Mouse (Mus musculus) embryonic facial prominence, embryonic 11.5 days (tissue): ENCODE measurements at regions not wholly inside any gene's neighbourhood (a gene's known extent, or its start where the extent isn't known, plus 50 kb on each side); places are given as distances from the start of the nearest gene placed in this dataset.

Experiments
- ATAC-seq: fragments of 200-750 bp; cut with Nextera tagmentation; replicated peaks from 2 replicates; pipeline ENCODE4 v1.8.0; 2017; ENCODE audit warnings: low read depth; ENCODE audit not compliant: insufficient number of reproducible peaks, low FRiP score, low TSS enrichment
- DNase-seq: peaks from one replicate; pipeline ENCODE4 v3.0.0-alpha.2; 2015; ENCODE audit warnings: low spot score
- H3K27ac ChIP-seq: fragments of 300-500 bp; sonication (generic); replicated peaks from 2 replicates; pipeline ENCODE4 v1.5.1; 2014; ENCODE audit warnings: mild to moderate bottlenecking, low read depth, low read length, control low read depth
- H3K27me3 ChIP-seq: fragments of 300-500 bp; sonication (generic); 2 replicates; pipeline ENCODE4 v1.6.1; 2014; ENCODE audit warnings: mild to moderate bottlenecking, low read length, moderate library complexity, mixed read lengths; ENCODE audit not compliant: control insufficient read depth, insufficient read depth
- H3K36me3 ChIP-seq: fragments of 300-500 bp; sonication (generic); replicated peaks from 2 replicates; pipeline ENCODE4 v1.6.1; 2014; ENCODE audit warnings: low read depth, mild to moderate bottlenecking, low read length, moderate library complexity, mixed read lengths; ENCODE audit not compliant: control insufficient read depth, insufficient read depth
- H3K4me1 ChIP-seq: fragments of 300-500 bp; sonication (generic); 2 replicates; pipeline ENCODE4 v1.6.1; 2014; ENCODE audit warnings: low read length, mixed read lengths; ENCODE audit not compliant: control insufficient read depth, insufficient read depth
- H3K4me2 ChIP-seq: fragments of 300-500 bp; sonication (generic); 2 replicates; pipeline ENCODE4 v1.6.1; 2014; ENCODE audit warnings: low read depth, mild to moderate bottlenecking, control low read depth, low read length, moderate library complexity
- H3K4me3 ChIP-seq: fragments of 300-500 bp; sonication (generic); 2 replicates; pipeline ENCODE4 v1.5.1; 2014; ENCODE audit warnings: low read depth, low read length, control low read depth
- H3K9ac ChIP-seq: fragments of 300-500 bp; sonication (generic); replicated peaks from 2 replicates; pipeline ENCODE4 v1.6.1; 2014; ENCODE audit warnings: mild to moderate bottlenecking, control low read depth, low read length
- H3K9me3 ChIP-seq: fragments of 300-500 bp; sonication (generic); replicated peaks from 2 replicates; pipeline ENCODE4 v1.6.1; 2016; ENCODE audit warnings: mild to moderate bottlenecking, low read length, inconsistent platforms, mixed read lengths; ENCODE audit not compliant: control insufficient read depth
- WGBS: fragments of 180-500 bp; shearing (Covaris S2); extraction: QIAGEN DNeasy Blood & Tissue Kit; methylation state at CpG from one replicate; pipeline ENCODE4 v1.1.7; 2014; 5-methylcytosine and 5-hydroxymethylcytosine counted together

DNA sequence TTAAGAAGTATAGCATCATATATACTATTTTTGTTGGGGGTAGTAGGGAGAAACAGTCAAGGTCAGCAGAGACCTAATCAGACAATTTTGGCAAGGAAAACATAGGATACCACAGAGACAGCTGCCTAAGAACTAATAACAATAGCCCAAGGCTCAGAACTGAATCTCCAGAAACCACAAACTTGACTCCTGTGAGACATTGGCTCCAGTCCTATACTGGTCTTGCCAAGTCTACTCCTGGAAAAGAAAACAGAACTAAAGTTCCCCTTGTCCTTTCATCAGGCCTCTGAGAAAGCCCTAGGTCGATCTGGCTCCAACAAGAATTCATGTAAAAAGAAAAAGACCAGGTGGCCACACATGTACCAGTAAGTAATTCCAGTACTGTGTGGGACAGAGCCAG, 209.4 kb upstream of the B3gat1 start:
- no peak for ATAC-seq
- Histone ChIP-seq H3K9ac (no peak overlapping the region), H3K4me2 (no peak overlapping the region), H3K27ac (no peak overlapping the region), H3K9me3 (no peaks in the 10 kb centered on the region), H3K4me1 (no peaks in the 10 kb centered on the region), H3K4me3 (no peak overlapping the region), H3K27me3 (no peaks in the 10 kb centered on the region), H3K36me3 (no peaks in the 10 kb centered on the region)
- WGBS: 64% methylated on average over 1 of the region's 1 CpGs
- no peak for DNase-seq

- no peaks in the 10 kb centered on the region for H3K36me3 ChIP-seq
- 9% methylated on average over 3 of the region's 3 CpGs for WGBS
- ATAC-seq: no peak
Observed at GRCm38 (mm10) chr9:26528761-26529160, 204.8 kb upstream of the B3gat1 start.

DNA sequence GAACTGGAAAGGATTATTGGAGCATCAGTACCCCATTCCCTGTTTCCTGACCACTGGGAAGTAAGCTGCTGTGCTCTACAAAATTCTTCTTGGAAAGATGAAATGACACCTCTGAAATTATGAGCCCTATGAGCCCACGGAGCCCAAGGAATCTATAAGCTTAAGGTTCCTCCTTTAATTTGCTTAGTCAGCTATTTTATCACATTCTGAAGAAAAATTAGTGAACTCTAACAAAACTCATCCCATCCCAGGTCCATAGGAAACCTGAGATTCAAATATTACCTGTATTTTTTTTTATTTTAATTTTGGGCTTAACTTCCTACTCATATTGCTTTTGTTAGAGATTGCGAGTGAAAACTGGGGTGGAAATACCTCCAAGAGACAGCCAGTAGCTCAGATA, 194.5 kb upstream of the B3gat1 start:
- Histone ChIP-seq H3K27ac (no peak overlapping the region), H3K4me3 (no peak overlapping the region), H3K4me1 (no peaks in the 10 kb centered on the region), H3K36me3 (no peaks in the 10 kb centered on the region), H3K9ac (no peak overlapping the region), H3K27me3 (no peaks in the 10 kb centered on the region), H3K9me3 (no peaks in the 10 kb centered on the region), H3K4me2 (no peak overlapping the region)
- no peak for DNase-seq
- ATAC-seq: no peak
- WGBS: 88% methylated on average over 2 of the region's 2 CpGs

More at GRCm38 (mm10) chr9:26528761-26529160, 204.8 kb upstream of the B3gat1 start:
- no peak overlapping the region for H3K4me2 ChIP-seq
- no peaks in the 10 kb centered on the region for H3K27me3 ChIP-seq
- H3K27ac ChIP-seq: no peak overlapping the region
- H3K4me1 ChIP-seq: no peaks in the 10 kb centered on the region
- H3K9ac ChIP-seq: no peak overlapping the region
- H3K9me3 ChIP-seq: no peaks in the 10 kb centered on the region
- H3K4me3 ChIP-seq: no peak overlapping the region
- no peak for DNase-seq

GRCm38 (mm10) chr9:26548328-26548922, 185.1 kb upstream of the B3gat1 start:
- DNase-seq (no peak), ATAC-seq (no peak)
- H3K4me3 ChIP-seq: no peak overlapping the region
- no peak overlapping the region for H3K27ac ChIP-seq
- H3K4me2 ChIP-seq: no peak overlapping the region
- 66% methylated on average over 4 of the region's 4 CpGs for WGBS
- H3K27me3 ChIP-seq: no peaks in the 10 kb centered on the region
- H3K9me3 ChIP-seq: no peaks in the 10 kb centered on the region
- no peaks in the 10 kb centered on the region for H3K36me3 ChIP-seq
- no peak overlapping the region for H3K9ac ChIP-seq
- H3K4me1 ChIP-seq: no peaks in the 10 kb centered on the region

DNA sequence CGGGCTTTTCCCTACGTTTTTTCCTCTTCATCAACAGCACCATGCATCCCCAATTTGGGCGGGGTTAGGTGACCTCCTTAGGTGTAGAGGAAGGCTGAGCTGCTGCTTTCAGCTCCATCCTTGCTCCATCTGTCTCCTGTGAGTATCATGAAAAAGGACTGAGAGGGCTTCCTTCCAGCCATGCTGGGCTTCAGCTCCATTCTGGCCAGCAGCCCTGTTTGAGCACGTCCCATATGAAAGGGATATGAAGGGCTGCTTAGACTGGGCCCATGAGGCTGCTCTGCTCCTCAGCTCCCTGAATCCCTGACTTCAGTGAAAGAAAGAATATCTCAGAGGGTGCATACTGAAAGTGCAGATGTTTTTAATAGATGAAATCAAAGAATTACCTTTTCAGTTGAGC, 184.4 kb upstream of the B3gat1 start:
- no peak overlapping the region for H3K27ac ChIP-seq
- H3K4me1 ChIP-seq: no peaks in the 10 kb centered on the region
- no peaks in the 10 kb centered on the region for H3K27me3 ChIP-seq
- WGBS: 73% methylated on average over 4 of the region's 4 CpGs
- DNase-seq (no peak), ATAC-seq (no peak)
- no peaks in the 10 kb centered on the region for H3K36me3 ChIP-seq
- H3K9ac ChIP-seq: no peak overlapping the region
- H3K4me2 ChIP-seq: no peak overlapping the region
- no peak overlapping the region for H3K4me3 ChIP-seq
- no peaks in the 10 kb centered on the region for H3K9me3 ChIP-seq

DNA sequence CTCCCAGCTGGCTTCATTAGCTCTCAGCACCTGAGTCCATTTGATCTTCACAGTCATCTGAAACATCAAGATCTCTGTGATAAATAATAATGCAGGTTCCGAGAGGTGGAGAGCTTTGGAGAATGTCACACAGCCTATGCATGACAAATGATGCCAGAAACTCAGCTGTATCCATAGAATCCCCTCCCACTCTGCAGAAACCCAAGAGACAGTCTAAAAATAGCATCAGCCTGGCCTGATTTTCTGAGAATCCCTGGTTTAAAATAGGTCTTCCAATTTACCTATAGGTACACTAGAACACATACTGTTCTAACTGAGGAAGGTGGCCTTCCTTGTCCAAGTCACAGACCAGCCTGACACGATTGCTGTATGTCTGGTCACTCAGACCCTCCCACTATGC, 184.0 kb upstream of the B3gat1 start:
- no peak overlapping the region for H3K4me3 ChIP-seq
- WGBS: 88% methylated on average over 2 of the region's 2 CpGs
- H3K36me3 ChIP-seq: no peaks in the 10 kb centered on the region
- H3K9me3 ChIP-seq: no peaks in the 10 kb centered on the region
- H3K9ac ChIP-seq: no peak overlapping the region
- no peak overlapping the region for H3K4me2 ChIP-seq
- no peaks in the 10 kb centered on the region for H3K27me3 ChIP-seq
- no peak overlapping the region for H3K27ac ChIP-seq
- H3K4me1 ChIP-seq: no peaks in the 10 kb centered on the region
- DNase-seq: no peak
- no peak for ATAC-seq

- WGBS: 82% methylated on average over 6 of the region's 6 CpGs
- DNase-seq (no peak), ATAC-seq (no peak)
- Histone ChIP-seq H3K9me3 (no peaks in the 10 kb centered on the region), H3K4me1 (no peaks in the 10 kb centered on the region), H3K4me2 (no peak overlapping the region), H3K27ac (no peak overlapping the region), H3K36me3 (no peaks in the 10 kb centered on the region), H3K4me3 (no peak overlapping the region), H3K27me3 (no peaks in the 10 kb centered on the region), H3K9ac (no peak overlapping the region)
Observed at GRCm38 (mm10) chr9:26575990-26576389, 157.5 kb upstream of the B3gat1 start.

GRCm38 (mm10) chr9:26601979-26602378, 131.5 kb upstream of the B3gat1 start:
- H3K9ac ChIP-seq: no peak overlapping the region
- no peaks in the 10 kb centered on the region for H3K4me1 ChIP-seq
- no peak overlapping the region for H3K4me3 ChIP-seq
- no peak for DNase-seq
- no peak for ATAC-seq
- WGBS: 82% methylated on average over 1 of the region's 1 CpGs
- H3K9me3 ChIP-seq: no peaks in the 10 kb centered on the region
- no peak overlapping the region for H3K27ac ChIP-seq
- no peaks in the 10 kb centered on the region for H3K36me3 ChIP-seq
- no peak overlapping the region for H3K4me2 ChIP-seq
- H3K27me3 ChIP-seq: no peaks in the 10 kb centered on the region
